Mouse (Mus musculus) hindbrain, embryonic 14.5 days (tissue): ENCODE measurements around the gene Hivep2. TPM values are rescaled to one million over a fixed set of nuclear protein-coding genes. Genes with fewer than 3 reads are reported as not detected.

Source experiments
- ATAC-seq: fragments of 200-750 bp; cut with Nextera tagmentation; 2 replicates; pipeline ENCODE4 v1.8.0; 2017; ENCODE audit warnings: moderate number of reproducible peaks, mild to moderate bottlenecking, moderate TSS enrichment, moderate library complexity; ENCODE audit not compliant: low FRiP score
- DNase-seq: peaks from one replicate; pipeline ENCODE4 v3.0.0-alpha.2; 2015; ENCODE audit warnings: low spot score
- H3K27ac ChIP-seq: fragments of 300-500 bp; sonication (generic); 2 replicates; pipeline ENCODE4 v1.5.1; 2014; ENCODE audit warnings: mild to moderate bottlenecking, moderate library complexity
- H3K27me3 ChIP-seq: fragments of 300-500 bp; sonication (generic); 2 replicates; pipeline ENCODE4 v1.6.1; 2014; ENCODE audit warnings: mild to moderate bottlenecking, low read length, mixed read lengths; ENCODE audit not compliant: control insufficient read depth, insufficient read depth
- H3K36me3 ChIP-seq: fragments of 300-500 bp; sonication (generic); replicated peaks from 2 replicates; pipeline ENCODE4 v1.6.1; 2014; ENCODE audit not compliant: control insufficient read depth, insufficient read depth
- H3K4me1 ChIP-seq: fragments of 300-500 bp; sonication (generic); replicated peaks from 2 replicates; pipeline ENCODE4 v1.6.1; 2014; ENCODE audit warnings: antibody characterized with exemption, low read length, mixed read lengths; ENCODE audit not compliant: control insufficient read depth, insufficient read depth
- H3K4me2 ChIP-seq: fragments of 300-500 bp; sonication (generic); replicated peaks from 2 replicates; pipeline ENCODE4 v1.6.1; 2014; ENCODE audit warnings: mild to moderate bottlenecking, moderate library complexity
- H3K4me3 ChIP-seq: fragments of 300-500 bp; sonication (generic); replicated peaks from 2 replicates; pipeline ENCODE4 v1.5.1; 2014; ENCODE audit warnings: mild to moderate bottlenecking, low read length
- H3K9ac ChIP-seq: fragments of 300-500 bp; sonication (generic); 2 replicates; pipeline ENCODE4 v1.6.1; 2014
- H3K9me3 ChIP-seq: fragments of 300-500 bp; sonication (generic); 2 replicates; pipeline ENCODE4 v1.6.1; 2016; ENCODE audit warnings: low read length; ENCODE audit not compliant: control insufficient read depth
- WGBS: fragments of 180-500 bp; shearing (Covaris S2); extraction: QIAGEN DNeasy Blood & Tissue Kit; methylation state at CpG from one replicate; pipeline ENCODE4 v1.1.7; 2014; 5-methylcytosine and 5-hydroxymethylcytosine counted together
- polyA plus RNA-seq: library from polyadenylated mRNA; unstranded; fragments of >200 nt; fragmentation: Nextera tagmentation; extraction: Ambion mirVana; gene quantifications from 2 replicates; pipeline ENCODE4 v1.2.1, GENCODE M21; 2014

Hivep2 gene
- polyA plus RNA-seq, 1 experiment from 2014 or later = 17.0 TPM

DNA sequence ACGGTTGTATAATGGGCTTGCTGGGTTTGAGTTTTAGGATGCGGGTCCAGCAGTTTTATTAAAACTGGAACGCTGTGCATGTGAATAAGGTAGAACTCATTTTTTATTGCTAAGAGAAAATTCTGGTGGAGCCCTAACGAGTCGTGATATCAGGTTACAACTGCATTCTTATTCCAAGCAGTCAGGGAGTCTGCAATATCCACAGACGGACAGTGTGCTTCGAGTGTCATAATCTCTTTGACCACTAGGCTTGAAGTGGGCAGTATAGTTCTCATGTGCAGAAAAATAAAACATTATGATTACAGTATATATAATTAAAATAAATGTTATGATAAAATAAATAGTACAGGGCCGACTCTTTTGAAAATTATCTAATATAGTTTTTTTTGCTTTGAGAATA is 3.1 kb downstream of the Hivep2 start:
- ATAC-seq = no peak

DNA sequence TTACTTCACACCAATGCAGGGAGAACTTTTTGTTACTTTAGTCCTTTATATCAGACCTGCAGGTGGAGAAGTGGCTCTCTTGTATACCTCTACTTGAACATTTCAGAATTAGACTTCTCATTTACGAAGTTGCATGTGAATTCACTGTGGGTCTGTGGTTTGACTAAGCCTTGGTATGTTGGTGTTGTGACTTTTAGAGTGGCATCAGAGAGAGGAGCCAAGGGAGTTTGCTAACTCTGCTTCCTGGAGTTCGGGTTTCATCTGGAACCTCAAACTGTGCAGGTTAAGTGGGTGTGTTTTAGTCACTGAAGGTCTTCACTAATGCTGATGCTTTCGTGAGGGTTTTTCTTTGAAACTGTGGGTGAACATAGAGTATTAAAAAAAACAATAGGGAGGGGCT is 4.4 kb downstream of the Hivep2 start:
- H3K9ac ChIP-seq = no peak overlapping the region
- H3K4me3 ChIP-seq = no peak overlapping the region
- no peaks in the 10 kb centered on the region; the same call in 1 of the 2 replicates for H3K4me1 ChIP-seq
- H3K9me3 ChIP-seq = no peaks in the 10 kb centered on the region
- 86% methylated on average over 3 of the region's 3 CpGs for WGBS
- no peak for ATAC-seq
- DNase-seq = no peak
- no peak overlapping the region for H3K27ac ChIP-seq
- H3K27me3 ChIP-seq = no peaks in the 10 kb centered on the region
- H3K4me2 ChIP-seq = no peak overlapping the region
- no peaks in the 10 kb centered on the region for H3K36me3 ChIP-seq

More for the DNA sequence above, 3.1 kb downstream of the Hivep2 start:
- H3K9me3 ChIP-seq = no peaks in the 10 kb centered on the region
- no peak overlapping the region for H3K9ac ChIP-seq
- H3K4me3 ChIP-seq = 0 out of 2 replicates have a peak overlapping the region, but pooled peaks have one; percentile 4
- 24% methylated on average over 8 of the region's 8 CpGs for WGBS
- H3K27me3 ChIP-seq = no peaks in the 10 kb centered on the region
- H3K36me3 ChIP-seq = no peaks in the 10 kb centered on the region
- H3K27ac ChIP-seq = no peak overlapping the region
- peak; percentile 55 for DNase-seq
- H3K4me2 ChIP-seq = peak overlapping the region; percentile 100
- no peaks in the 10 kb centered on the region; the same call in 1 of the 2 replicates for H3K4me1 ChIP-seq

DNA sequence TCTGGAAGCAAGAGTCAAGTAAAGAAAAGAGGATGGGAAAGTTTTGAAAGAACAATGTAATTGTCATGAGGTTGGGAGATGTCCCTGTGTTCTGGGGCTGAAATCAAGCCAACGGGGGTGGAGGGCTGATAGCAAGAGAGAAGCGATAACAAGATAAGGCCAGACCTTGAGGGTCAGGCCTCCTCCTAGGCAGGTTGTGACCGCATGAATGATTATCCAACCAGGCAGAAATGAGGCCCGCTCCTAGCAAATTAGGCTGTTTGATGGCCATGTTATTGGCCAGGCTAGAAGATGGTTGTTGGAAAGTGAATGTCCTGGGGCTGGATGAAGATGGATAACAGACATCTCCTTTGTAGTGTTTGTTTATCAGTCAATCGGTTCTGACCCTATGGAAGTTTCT is 5.4 kb downstream of the Hivep2 start:
- no peak overlapping the region for H3K4me3 ChIP-seq
- no peak for ATAC-seq
- H3K27me3 ChIP-seq = no peaks in the 10 kb centered on the region

DNA sequence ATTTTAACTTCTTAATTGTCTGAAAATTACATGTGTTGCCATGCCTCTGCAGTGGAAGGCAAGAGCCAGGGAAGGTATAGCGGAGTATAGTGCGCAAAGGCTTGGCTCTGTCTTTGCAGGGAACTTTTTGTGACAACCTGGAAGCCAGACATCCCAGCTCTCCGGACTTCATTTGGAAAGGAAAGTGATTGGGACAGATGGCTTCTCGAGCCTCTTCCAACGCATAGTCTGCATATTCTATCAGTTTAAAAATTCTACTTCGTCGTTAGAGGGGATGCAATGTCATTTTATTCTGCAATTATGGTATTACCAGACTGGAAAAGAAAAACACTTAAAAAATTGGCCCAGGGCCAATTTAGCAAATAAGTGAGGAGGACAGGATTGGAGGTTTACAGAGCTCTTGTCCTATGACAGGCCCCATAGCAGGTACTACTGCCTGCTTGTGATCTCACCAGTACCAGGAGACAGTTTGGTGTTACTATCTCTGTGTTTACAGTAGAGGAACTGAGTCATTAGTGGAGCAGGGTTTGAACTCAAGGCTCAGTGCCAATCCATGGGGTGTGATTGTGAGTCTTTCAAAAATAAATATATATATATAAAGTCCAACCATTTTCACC is 7.8 kb downstream of the Hivep2 start:
- no peaks in the 10 kb centered on the region for H3K9me3 ChIP-seq
- ATAC-seq (no peak), DNase-seq (no peak)
- H3K36me3 ChIP-seq = no peaks in the 10 kb centered on the region
- 78% methylated on average over 7 of the region's 7 CpGs for WGBS
- H3K4me3 ChIP-seq = no peak overlapping the region
- no peaks in the 10 kb centered on the region for H3K27me3 ChIP-seq
- H3K27ac ChIP-seq = no peak overlapping the region
- H3K4me2 ChIP-seq = no peak overlapping the region
- no peak overlapping the region for H3K9ac ChIP-seq
- no peaks in the 10 kb centered on the region; the same call in 1 of the 2 replicates for H3K4me1 ChIP-seq

More for the DNA sequence above, 5.4 kb downstream of the Hivep2 start:
- WGBS = 50% methylated on average over 5 of the region's 5 CpGs
- no peaks in the 10 kb centered on the region for H3K36me3 ChIP-seq
- no peak overlapping the region for H3K4me2 ChIP-seq
- no peak for DNase-seq
- no peaks in the 10 kb centered on the region for H3K9me3 ChIP-seq
- no peaks in the 10 kb centered on the region; the same call in 1 of the 2 replicates for H3K4me1 ChIP-seq
- H3K9ac ChIP-seq = no peak overlapping the region
- H3K27ac ChIP-seq = no peak overlapping the region

DNA sequence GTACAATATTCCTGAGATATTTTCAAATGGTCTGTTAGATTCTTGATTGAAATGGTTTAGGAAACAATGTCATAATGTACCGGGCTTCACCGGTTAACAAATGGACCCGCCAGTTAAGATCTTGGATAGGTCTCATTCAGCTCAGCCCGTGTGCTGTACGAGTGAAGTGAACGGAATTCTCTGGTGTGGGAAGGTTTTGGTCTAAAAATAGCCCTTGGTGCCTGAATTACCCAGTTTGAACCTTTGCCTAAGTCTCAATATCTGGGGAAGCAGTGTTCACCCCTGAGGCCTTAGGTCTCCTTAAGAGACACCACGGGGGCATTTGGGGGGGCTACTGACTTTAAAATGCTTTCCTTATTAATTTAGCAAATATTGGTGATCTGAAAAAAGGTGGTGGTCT is 8.6 kb downstream of the Hivep2 start:
- H3K4me1 ChIP-seq = no peaks in the 10 kb centered on the region
- DNase-seq (no peak), ATAC-seq (no peak)
- WGBS = 72% methylated on average over 7 of the region's 7 CpGs
- no peak overlapping the region for H3K9ac ChIP-seq
- no peak overlapping the region for H3K4me2 ChIP-seq
- no peaks in the 10 kb centered on the region for H3K27me3 ChIP-seq
- no peak overlapping the region for H3K4me3 ChIP-seq
- H3K36me3 ChIP-seq = no peaks in the 10 kb centered on the region
- no peak overlapping the region for H3K27ac ChIP-seq
- H3K9me3 ChIP-seq = no peaks in the 10 kb centered on the region

DNA sequence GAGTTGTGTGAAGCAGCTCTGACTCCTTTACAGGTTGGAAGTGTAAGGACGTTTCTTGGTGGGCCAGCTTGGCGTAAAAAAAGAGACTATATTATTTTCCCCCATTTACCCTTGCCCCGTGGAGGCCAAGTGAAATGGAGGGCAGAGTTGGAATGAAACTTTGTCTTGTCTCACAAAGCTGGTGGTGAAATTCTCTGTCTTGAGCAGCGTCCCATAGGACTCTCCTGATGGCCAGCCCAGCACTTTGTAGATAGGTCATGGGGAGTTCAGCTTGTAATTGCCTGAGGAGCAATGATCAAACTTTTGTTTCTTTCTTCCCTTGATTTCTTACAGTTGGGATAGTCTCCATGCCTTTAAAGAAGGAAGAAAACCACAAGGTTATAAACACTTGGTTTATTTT is 10.0 kb downstream of the Hivep2 start:
- no peaks in the 10 kb centered on the region for H3K4me1 ChIP-seq
- H3K9ac ChIP-seq = no peak overlapping the region
- H3K27me3 ChIP-seq = no peaks in the 10 kb centered on the region
- no peak overlapping the region for H3K4me3 ChIP-seq
- 67% methylated on average over 4 of the region's 4 CpGs for WGBS
- no peaks in the 10 kb centered on the region for H3K9me3 ChIP-seq
- H3K27ac ChIP-seq = no peak overlapping the region
- DNase-seq (no peak), ATAC-seq (no peak)
- H3K4me2 ChIP-seq = no peak overlapping the region
- no peaks in the 10 kb centered on the region for H3K36me3 ChIP-seq

DNA sequence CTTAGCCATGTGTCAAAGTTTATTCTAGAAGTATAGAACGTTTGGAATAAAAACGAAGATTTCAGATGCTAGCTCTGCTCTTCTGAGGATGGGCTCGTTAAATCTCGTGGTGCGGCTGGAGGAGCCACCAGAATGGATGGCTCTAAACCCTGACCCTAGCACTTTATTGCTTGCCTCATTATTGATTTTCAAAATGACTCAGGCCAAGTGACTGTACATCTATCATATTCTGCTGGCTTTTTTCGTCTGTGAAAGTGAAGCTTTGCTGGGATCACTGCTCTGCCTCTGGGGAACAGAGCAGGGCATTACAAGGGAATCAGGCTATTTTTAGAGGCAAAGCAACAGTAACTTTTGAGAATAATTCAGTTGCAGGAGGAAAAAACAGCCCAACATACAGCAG is 10.4 kb downstream of the Hivep2 start:
- no peaks in the 10 kb centered on the region for H3K36me3 ChIP-seq
- no peak overlapping the region for H3K4me2 ChIP-seq
- H3K4me3 ChIP-seq = no peak overlapping the region
- H3K9me3 ChIP-seq = no peaks in the 10 kb centered on the region
- H3K4me1 ChIP-seq = no peaks in the 10 kb centered on the region
- no peaks in the 10 kb centered on the region for H3K27me3 ChIP-seq
- DNase-seq (no peak), ATAC-seq (no peak)
- no peak overlapping the region for H3K9ac ChIP-seq
- WGBS = 62% methylated on average over 6 of the region's 6 CpGs
- no peak overlapping the region for H3K27ac ChIP-seq

DNA sequence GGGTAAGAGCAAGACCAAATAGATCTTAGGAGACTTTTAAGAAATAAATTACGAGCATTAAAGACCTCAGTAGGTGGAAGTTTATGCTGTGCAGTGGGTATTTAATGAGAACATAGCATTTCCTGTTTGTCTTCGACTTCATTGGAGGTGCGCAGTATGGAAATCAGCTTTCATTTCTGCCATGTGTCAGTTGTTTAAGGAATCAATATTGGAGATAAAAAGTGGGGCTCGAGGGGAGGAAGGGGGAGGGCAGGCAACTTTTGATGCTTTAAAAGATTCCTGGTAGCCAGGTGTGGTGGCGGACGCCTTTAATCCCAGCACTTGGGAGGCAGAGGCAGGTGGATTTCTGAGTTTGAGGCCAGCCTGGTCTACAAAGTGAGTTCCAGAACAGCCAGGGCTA is 16.4 kb downstream of the Hivep2 start:
- H3K27ac ChIP-seq = no peak overlapping the region; the same call in 1 of the 2 replicates
- no peak overlapping the region for H3K9ac ChIP-seq
- peak overlapping the region; percentile 61 for H3K4me3 ChIP-seq
- DNase-seq = no peak
- H3K9me3 ChIP-seq = no peaks in the 10 kb centered on the region
- no peak for ATAC-seq
- H3K4me2 ChIP-seq = peak overlapping the region; percentile 64
- H3K27me3 ChIP-seq = no peaks in the 10 kb centered on the region
- 76% methylated on average over 6 of the region's 6 CpGs for WGBS
- no peaks in the 10 kb centered on the region for H3K36me3 ChIP-seq
- H3K4me1 ChIP-seq = peaks cover 5% of the 10 kb centered on the region

DNA sequence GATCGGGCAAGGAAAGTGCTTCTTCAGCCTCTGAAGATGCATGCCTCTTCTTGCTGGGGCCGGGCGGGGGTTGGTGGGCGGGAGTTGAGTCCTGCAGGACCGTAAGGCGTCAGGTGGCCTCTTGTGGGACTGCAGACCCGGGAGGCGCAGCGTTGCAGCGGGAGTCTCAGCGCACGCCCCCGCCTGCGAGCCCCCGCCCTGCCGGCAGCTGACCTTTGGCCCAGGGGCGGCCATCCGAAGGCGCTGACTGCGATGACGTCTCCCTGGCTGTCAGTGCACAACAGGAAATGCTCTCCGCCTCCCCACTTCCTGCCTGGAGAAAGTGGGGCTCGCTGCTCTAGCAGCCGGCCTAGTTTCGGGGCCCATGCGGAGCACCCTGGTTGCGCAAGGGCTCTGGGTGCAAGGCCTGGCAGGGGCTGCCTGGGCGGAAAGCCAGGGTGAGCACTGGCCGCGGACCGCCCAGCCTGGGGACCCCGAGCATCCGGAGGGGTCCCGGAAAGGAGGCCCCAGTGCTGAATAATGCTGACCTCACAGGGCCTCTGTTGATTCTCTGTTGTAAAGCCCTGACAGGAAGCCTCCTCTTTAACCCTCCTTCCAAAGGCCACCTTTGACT is 17.0 kb downstream of the Hivep2 start:
- peak overlapping the region; percentile 64 for H3K4me2 ChIP-seq
- H3K27ac ChIP-seq = peak overlapping the region; percentile 78
- DNase-seq (peak; percentile 57), ATAC-seq (peak; percentile 90)
- no peaks in the 10 kb centered on the region for H3K36me3 ChIP-seq
- peak overlapping the region; percentile 65 for H3K9ac ChIP-seq
- peak overlapping the region; percentile 61 for H3K4me3 ChIP-seq
- no peaks in the 10 kb centered on the region for H3K27me3 ChIP-seq
- peaks cover 5% of the 10 kb centered on the region for H3K4me1 ChIP-seq
- WGBS = under 1% methylated on average over 34 of the region's 34 CpGs
- H3K9me3 ChIP-seq = no peaks in the 10 kb centered on the region
